Mouse (Mus musculus): ENCODE results near the gene Phb2. TPM values are rescaled to one million over a fixed set of nuclear protein-coding genes. Genes with fewer than 3 reads are reported as not detected.
A peak's percentile ranks its signal among the peaks of the same experiment; 100 is the strongest.
"Not testable (repeated sequence)": the region's sequence is repeated elsewhere in the genome, so short reads cannot be mapped to it uniquely, and the experiment has no call there.

Gene Phb2
- polyA plus RNA-seq, 1 experiment from 2014 or later = 370 TPM

GRCm38 (mm10) chr6:124672100-124672499 lies 40.0 kb upstream of the Phb2 start:
- Histone ChIP-seq H3K4me2 (ENCODE audit: low read depth) (no peak overlapping the region), H3K27ac (ENCODE audit: low read depth, low read length) (no peak overlapping the region), H3K27me3 (ENCODE audit: control insufficient read depth, insufficient read depth, low read length) (no peaks in the 10 kb centered on the region), H3K36me3 (ENCODE audit: control insufficient read depth, insufficient read depth, low read length) (no peaks in the 10 kb centered on the region), H3K4me1 (ENCODE audit: control insufficient read depth, insufficient read depth, low read length) (no peaks in the 10 kb centered on the region), H3K9ac (ENCODE audit: low read length) (no peak overlapping the region), H3K9me3 (ENCODE audit: control insufficient read depth, low read length) (no peaks in the 10 kb centered on the region), H3K4me3 (ENCODE audit: low read depth, low read length) (no peak overlapping the region)
- ATAC-seq (ENCODE audit: insufficient read depth, low FRiP score, low TSS enrichment) = no peak
- no peak for DNase-seq (ENCODE audit: low spot score)
- WGBS = 72% methylated on average over 6 of the region's 6 CpGs

- ATAC-seq (ENCODE audit: insufficient read depth, low FRiP score, low TSS enrichment) = no peak
Measured at GRCm38 (mm10) chr6:124673619-124674018, 38.5 kb upstream of the Phb2 start.

GRCm38 (mm10) chr6:124674591-124674990 lies 37.5 kb upstream of the Phb2 start:
- Histone ChIP-seq H3K4me3 (ENCODE audit: low read depth, low read length) (no peak overlapping the region), H3K9me3 (ENCODE audit: control insufficient read depth, low read length) (no peaks in the 10 kb centered on the region), H3K27me3 (ENCODE audit: control insufficient read depth, insufficient read depth, low read length) (no peaks in the 10 kb centered on the region), H3K36me3 (ENCODE audit: control insufficient read depth, insufficient read depth, low read length) (no peaks in the 10 kb centered on the region), H3K9ac (ENCODE audit: low read length) (no peak overlapping the region), H3K4me1 (ENCODE audit: control insufficient read depth, insufficient read depth, low read length) (no peaks in the 10 kb centered on the region), H3K27ac (ENCODE audit: low read depth, low read length) (no peak overlapping the region), H3K4me2 (ENCODE audit: low read depth) (no peak overlapping the region)
- 94% methylated on average over 7 of the region's 7 CpGs for WGBS
- ATAC-seq (ENCODE audit: insufficient read depth, low FRiP score, low TSS enrichment) = no peak
- no peak for DNase-seq (ENCODE audit: low spot score)

More at GRCm38 (mm10) chr6:124673619-124674018, 38.5 kb upstream of the Phb2 start:
- Histone ChIP-seq H3K27ac (ENCODE audit: low read depth, low read length) (no peak overlapping the region), H3K9ac (ENCODE audit: low read length) (no peak overlapping the region), H3K9me3 (ENCODE audit: control insufficient read depth, low read length) (no peaks in the 10 kb centered on the region), H3K4me2 (ENCODE audit: low read depth) (no peak overlapping the region), H3K4me3 (ENCODE audit: low read depth, low read length) (no peak overlapping the region), H3K36me3 (ENCODE audit: control insufficient read depth, insufficient read depth, low read length) (no peaks in the 10 kb centered on the region), H3K4me1 (ENCODE audit: control insufficient read depth, insufficient read depth, low read length) (no peaks in the 10 kb centered on the region), H3K27me3 (ENCODE audit: control insufficient read depth, insufficient read depth, low read length) (no peaks in the 10 kb centered on the region)
- DNase-seq (ENCODE audit: low spot score) = no peak
- 94% methylated on average over 9 of the region's 9 CpGs for WGBS

- no peak overlapping the region for H3K9ac ChIP-seq (ENCODE audit: low read length)
- ATAC-seq (ENCODE audit: insufficient read depth, low FRiP score, low TSS enrichment) = no peak
Measured at GRCm38 (mm10) chr6:124676171-124676570, 36.0 kb upstream of the Phb2 start.

GRCm38 (mm10) chr6:124678769-124679168 lies 33.4 kb upstream of the Phb2 start:
- no peak for DNase-seq (ENCODE audit: low spot score)
- Histone ChIP-seq H3K9me3 (ENCODE audit: control insufficient read depth, low read length) (no peaks in the 10 kb centered on the region), H3K4me3 (ENCODE audit: low read depth, low read length) (no peak overlapping the region), H3K4me2 (ENCODE audit: low read depth) (no peak overlapping the region), H3K4me1 (ENCODE audit: control insufficient read depth, insufficient read depth, low read length) (no peaks in the 10 kb centered on the region), H3K27me3 (ENCODE audit: control insufficient read depth, insufficient read depth, low read length) (no peaks in the 10 kb centered on the region), H3K9ac (ENCODE audit: low read length) (no peak overlapping the region), H3K27ac (ENCODE audit: low read depth, low read length) (no peak overlapping the region), H3K36me3 (ENCODE audit: control insufficient read depth, insufficient read depth, low read length) (no peaks in the 10 kb centered on the region)
- ATAC-seq (ENCODE audit: insufficient read depth, low FRiP score, low TSS enrichment) = no peak
- 90% methylated on average over 7 of the region's 7 CpGs for WGBS

More at GRCm38 (mm10) chr6:124676171-124676570, 36.0 kb upstream of the Phb2 start:
- WGBS = 92% methylated on average over 6 of the region's 6 CpGs
- no peaks in the 10 kb centered on the region for H3K4me1 ChIP-seq (ENCODE audit: control insufficient read depth, insufficient read depth, low read length)
- H3K4me2 ChIP-seq (ENCODE audit: low read depth) = no peak overlapping the region
- no peak overlapping the region for H3K27ac ChIP-seq (ENCODE audit: low read depth, low read length)
- no peak for DNase-seq (ENCODE audit: low spot score)
- H3K4me3 ChIP-seq (ENCODE audit: low read depth, low read length) = no peak overlapping the region
- no peaks in the 10 kb centered on the region for H3K27me3 ChIP-seq (ENCODE audit: control insufficient read depth, insufficient read depth, low read length)
- no peaks in the 10 kb centered on the region for H3K36me3 ChIP-seq (ENCODE audit: control insufficient read depth, insufficient read depth, low read length)
- H3K9me3 ChIP-seq (ENCODE audit: control insufficient read depth, low read length) = no peaks in the 10 kb centered on the region

- ATAC-seq (ENCODE audit: insufficient read depth, low FRiP score, low TSS enrichment) (no peak), DNase-seq (ENCODE audit: low spot score) (no peak)
- 96% methylated on average over 3 of the region's 3 CpGs for WGBS
- H3K4me2 ChIP-seq (ENCODE audit: low read depth) = no peak overlapping the region
- H3K4me3 ChIP-seq (ENCODE audit: low read depth, low read length) = no peak overlapping the region
- no peaks in the 10 kb centered on the region for H3K4me1 ChIP-seq (ENCODE audit: control insufficient read depth, insufficient read depth, low read length)
- H3K27ac ChIP-seq (ENCODE audit: low read depth, low read length) = no peak overlapping the region
- no peaks in the 10 kb centered on the region for H3K9me3 ChIP-seq (ENCODE audit: control insufficient read depth, low read length)
- H3K36me3 ChIP-seq (ENCODE audit: control insufficient read depth, insufficient read depth, low read length) = no peaks in the 10 kb centered on the region
- no peak overlapping the region; the same call in 1 of the 2 replicates for H3K9ac ChIP-seq (ENCODE audit: low read length)
- H3K27me3 ChIP-seq (ENCODE audit: control insufficient read depth, insufficient read depth, low read length) = no peaks in the 10 kb centered on the region
Measured at GRCm38 (mm10) chr6:124679486-124679885, 32.6 kb upstream of the Phb2 start.

GRCm38 (mm10) chr6:124682291-124682690 lies 29.8 kb upstream of the Phb2 start:
- H3K4me2 ChIP-seq (ENCODE audit: low read depth); H3K9me3 ChIP-seq (ENCODE audit: control insufficient read depth, low read length); H3K4me1 ChIP-seq (ENCODE audit: control insufficient read depth, insufficient read depth, low read length); ATAC-seq (ENCODE audit: insufficient read depth, low FRiP score, low TSS enrichment); H3K36me3 ChIP-seq (ENCODE audit: control insufficient read depth, insufficient read depth, low read length); H3K27ac ChIP-seq (ENCODE audit: low read depth, low read length); H3K27me3 ChIP-seq (ENCODE audit: control insufficient read depth, insufficient read depth, low read length); H3K9ac ChIP-seq (ENCODE audit: low read length); H3K4me3 ChIP-seq (ENCODE audit: low read depth, low read length): not testable (repeated sequence)
- 72% methylated on average over 6 of the region's 6 CpGs for WGBS
- DNase-seq (ENCODE audit: low spot score) = peak; percentile 7

- WGBS = 86% methylated on average over 14 of the region's 14 CpGs
- Histone ChIP-seq H3K9ac (ENCODE audit: low read length) (no peak overlapping the region), H3K27me3 (ENCODE audit: control insufficient read depth, insufficient read depth, low read length) (no peaks in the 10 kb centered on the region), H3K36me3 (ENCODE audit: control insufficient read depth, insufficient read depth, low read length) (no peaks in the 10 kb centered on the region), H3K4me2 (ENCODE audit: low read depth) (no peak overlapping the region), H3K27ac (ENCODE audit: low read depth, low read length) (no peak overlapping the region), H3K4me3 (ENCODE audit: low read depth, low read length) (no peak overlapping the region), H3K9me3 (ENCODE audit: control insufficient read depth, low read length) (no peaks in the 10 kb centered on the region), H3K4me1 (ENCODE audit: control insufficient read depth, insufficient read depth, low read length) (no peaks in the 10 kb centered on the region)
- ATAC-seq (ENCODE audit: insufficient read depth, low FRiP score, low TSS enrichment) (no peak), DNase-seq (ENCODE audit: low spot score) (peak; percentile 1)
Measured at GRCm38 (mm10) chr6:124683591-124684417, 28.3 kb upstream of the Phb2 start.

All from neural tube, embryonic 11.5 days (tissue).